Mouse (Mus musculus) splenic B cell, adult 2 months (primary cell): ENCODE results near the gene Olfr606.
"Not testable (repeated sequence)": the region's sequence is repeated elsewhere in the genome, so short reads cannot be mapped to it uniquely, and the experiment has no call there.

Experiments used
- DNase-seq: peaks from one replicate; pipeline ENCODE4 v3.0.0-alpha.2; 2011; ENCODE audit warnings: low read depth, low spot score
- H3K27me3 ChIP-seq: 2 replicates; pipeline ENCODE4 v1.6.1; 2012; ENCODE audit warnings: mild to moderate bottlenecking, low read length, moderate library complexity, mixed read lengths; ENCODE audit not compliant: control insufficient read depth, poor library complexity, insufficient read depth, severe bottlenecking
- H3K36me3 ChIP-seq: 2 replicates; pipeline ENCODE4 v1.6.1; 2012; ENCODE audit warnings: mild to moderate bottlenecking, low read length, moderate library complexity, mixed read lengths; ENCODE audit not compliant: control insufficient read depth, poor library complexity, insufficient read depth, severe bottlenecking

Gene Olfr606

GRCm38 (mm10) chr7:103448746-103449145 is at the start of gene Olfr606:
Gene Olfr606, plus strand, starts transcription at chr7:103449046.
- Histone ChIP-seq H3K27me3 (no peaks in the 10 kb centered on the region), H3K36me3 (no peaks in the 10 kb centered on the region)
- DNase-seq, result no peak

GRCm38 (mm10) chr7:103406521-103407055 is 42.3 kb upstream of the Olfr606 start:
- DNase-seq, H3K27me3 ChIP-seq, H3K36me3 ChIP-seq: not testable (repeated sequence)

- H3K36me3 ChIP-seq, H3K27me3 ChIP-seq, DNase-seq: not testable (repeated sequence)
These were observed 34.1 kb upstream of the Olfr606 start, which contains the start of gene Usp17lc for GRCm38 (mm10) chr7:103414772-103415171. Gene Usp17lc, plus strand, starts transcription at chr7:103415072.

GRCm38 (mm10) chr7:103445339-103445738 is 3.5 kb upstream of the Olfr606 start, which contains the start of gene Olfr605:
Gene Olfr605, minus strand, starts transcription at chr7:103445439.
- Histone ChIP-seq H3K27me3 (no peaks in the 10 kb centered on the region), H3K36me3 (no peaks in the 10 kb centered on the region)
- DNase-seq, result no peak

- Histone ChIP-seq H3K27me3 (no peaks in the 10 kb centered on the region), H3K36me3 (no peaks in the 10 kb centered on the region)
- DNase-seq, result no peak
These were observed 11.7 kb downstream of the Olfr606 start for GRCm38 (mm10) chr7:103460590-103460989.

- DNase-seq, result no peak
- Histone ChIP-seq H3K36me3 (no peaks in the 10 kb centered on the region), H3K27me3 (no peaks in the 10 kb centered on the region)
These were observed 20.7 kb downstream of the Olfr606 start, which contains the start of gene Olfr608 for GRCm38 (mm10) chr7:103469577-103469976. Gene Olfr608, plus strand, starts transcription at chr7:103469877.

- not testable (repeated sequence) for DNase-seq, H3K27me3 ChIP-seq, H3K36me3 ChIP-seq
These were observed 28.3 kb downstream of the Olfr606 start for GRCm38 (mm10) chr7:103477106-103477505.

GRCm38 (mm10) chr7:103497962-103498361 is 49.1 kb downstream of the Olfr606 start, which contains the start of gene Olfr609:
Gene Olfr609, minus strand, starts transcription at chr7:103498062.
- H3K36me3 ChIP-seq, result no peaks in the 10 kb centered on the region
- DNase-seq, result no peak
- no peaks in the 10 kb centered on the region for H3K27me3 ChIP-seq
